Mouse (Mus musculus) left cerebral cortex, adult 2 months (tissue): ENCODE measurements around the gene Mfsd4b1. TPM values are rescaled to one million over a fixed set of nuclear protein-coding genes. Genes with fewer than 3 reads are reported as not detected.

Experiments used
- DNase-seq, 2 experiments: peaks; one replicate each; pipeline ENCODE4 v3.0.0; 2021 to 2022; ENCODE audit warnings: low spot score in 2 of 2, mixed read lengths in 1 of 2; ENCODE audit errors: extremely low spot score in 1 of 2
- H3K27ac ChIP-seq: fragments of 200-600 bp; 2 replicates; pipeline ENCODE4 v1.8.1; 2022
- H3K4me3 ChIP-seq: fragments of 200-600 bp; 2 replicates; pipeline ENCODE4 v1.8.1; 2022
- CTCF ChIP-seq: fragments of 200-600 bp; IDR thresholded peaks from 2 replicates; pipeline ENCODE4 v1.8.1; 2022; ENCODE audit warnings: antibody characterized with exemption, mild to moderate bottlenecking, moderate library complexity
- intact Hi-C: fragments of 180-260 bp; cut with DNase I; formaldehyde crosslinking; loops from one replicate; pipeline ENCODE4 v1.15.1; 2025
- long read RNA-seq, 2 experiments: library from polyadenylated mRNA; stranded (forward); transcript quantifications; one replicate each; pipeline ENCODE4 v2.0.0; 2021; ENCODE audit warnings: borderline mapping rate in 2 of 2
- total RNA-seq, 2 experiments: library from RNA; stranded (reverse); gene quantifications; 2 replicates each; pipeline ENCODE4 v1.2.3; 2021

Mfsd4b1 gene
- 1 to 10 TPM; 1.4 to 1.7 TPM for total RNA-seq
- long read RNA-seq, experiment 1, partial matches to known transcripts = 0 of 4 reads
- long read RNA-seq, experiment 1, other reads (novel, unspliced or antisense) = 4 of 4 reads
- long read RNA-seq, experiment 2, partial matches to known transcripts = 0 of 2 reads
- long read RNA-seq, experiment 2, other reads (novel, unspliced or antisense) = 2 of 2 reads

GRCm38 (mm10) chr10:40024554-40025428 is at the start of gene Mfsd4b1:
Gene Mfsd4b1, minus strand, starts transcription at chr10:40025268.
- Histone ChIP-seq H3K27ac (peak within 1 kb of the TSS; percentile 96), H3K4me3 (peak within 1 kb of the TSS; percentile 71)
- intact Hi-C loops = loop anchor here (5.0 kb wide), 2 partner anchors 67 to 127 kb away; partner anchors contain the start of gene Mfsd4b4
- TF ChIP-seq CTCF = peak; percentile 21
- DNase-seq = peak; percentile 85 to 86

- intact Hi-C loops = no loop called here
- Histone ChIP-seq H3K4me3 (no peak overlapping the region), H3K27ac (no peak overlapping the region)
- DNase-seq = no peak
- no peak for TF ChIP-seq CTCF
Observed at GRCm38 (mm10) chr10:40073608-40074007, 48.5 kb upstream of the Mfsd4b1 start.

- intact Hi-C loops = no loop called here
- Histone ChIP-seq H3K4me3 (no peak overlapping the region), H3K27ac (no peak overlapping the region)
- TF ChIP-seq CTCF = no peak
- no peak for DNase-seq
Observed at GRCm38 (mm10) chr10:40070684-40071083, 45.6 kb upstream of the Mfsd4b1 start.

GRCm38 (mm10) chr10:40069270-40069669 is 44.2 kb upstream of the Mfsd4b1 start:
- intact Hi-C loops = no loop called here
- TF ChIP-seq CTCF = no peak
- peak in 1 of 2 experiments; percentile 22 for DNase-seq
- Histone ChIP-seq H3K4me3 (no peak overlapping the region), H3K27ac (peak overlapping the region; percentile 42; the same call in 1 of the 2 replicates)

- no peak for DNase-seq
- Histone ChIP-seq H3K27ac (peak overlapping the region; percentile 42; the same call in 1 of the 2 replicates), H3K4me3 (no peak overlapping the region)
- no peak for TF ChIP-seq CTCF
- intact Hi-C loops = no loop called here
Observed at GRCm38 (mm10) chr10:40068595-40068994, 43.5 kb upstream of the Mfsd4b1 start.

- no peak overlapping the region for H3K4me3 ChIP-seq
- no peak for DNase-seq
- no peak for TF ChIP-seq CTCF
- H3K27ac ChIP-seq = no peak overlapping the region
- intact Hi-C loops = no loop called here
Observed at GRCm38 (mm10) chr10:40067529-40067928, 42.5 kb upstream of the Mfsd4b1 start.

GRCm38 (mm10) chr10:40067071-40067470 is 42.0 kb upstream of the Mfsd4b1 start:
- H3K27ac ChIP-seq = no peak overlapping the region
- TF ChIP-seq CTCF = no peak
- no peak overlapping the region for H3K4me3 ChIP-seq
- intact Hi-C loops = no loop called here
- DNase-seq = no peak

GRCm38 (mm10) chr10:40065357-40065756 is 40.3 kb upstream of the Mfsd4b1 start:
- no peak for DNase-seq
- Histone ChIP-seq H3K4me3 (no peak overlapping the region), H3K27ac (no peak overlapping the region)
- no peak for TF ChIP-seq CTCF
- intact Hi-C loops = no loop called here

- intact Hi-C loops = no loop called here
- TF ChIP-seq CTCF = no peak
Observed at GRCm38 (mm10) chr10:40063291-40063890, 38.3 kb upstream of the Mfsd4b1 start.

GRCm38 (mm10) chr10:40062812-40063211 is 37.7 kb upstream of the Mfsd4b1 start:
- Histone ChIP-seq H3K27ac (no peak overlapping the region), H3K4me3 (no peak overlapping the region)
- no peak for TF ChIP-seq CTCF
- intact Hi-C loops = no loop called here
- no peak for DNase-seq

More at GRCm38 (mm10) chr10:40063291-40063890, 38.3 kb upstream of the Mfsd4b1 start:
- Histone ChIP-seq H3K4me3 (no peak overlapping the region), H3K27ac (no peak overlapping the region)
- DNase-seq = no peak

- no peak for DNase-seq
- intact Hi-C loops = no loop called here
- H3K27ac ChIP-seq = no peak overlapping the region
- no peak overlapping the region for H3K4me3 ChIP-seq
- no peak for TF ChIP-seq CTCF
Observed at GRCm38 (mm10) chr10:40061926-40062325, 36.9 kb upstream of the Mfsd4b1 start.

- TF ChIP-seq CTCF = no peak
- H3K4me3 ChIP-seq = no peak overlapping the region
- no peak for DNase-seq
Observed at GRCm38 (mm10) chr10:40058786-40059120, 33.7 kb upstream of the Mfsd4b1 start.

More at GRCm38 (mm10) chr10:40058786-40059120, 33.7 kb upstream of the Mfsd4b1 start:
- intact Hi-C loops = no loop called here
- no peak overlapping the region for H3K27ac ChIP-seq
